20 mouse cellular contexts compared by ENCODE assay signal in the genomic region with DNA sequence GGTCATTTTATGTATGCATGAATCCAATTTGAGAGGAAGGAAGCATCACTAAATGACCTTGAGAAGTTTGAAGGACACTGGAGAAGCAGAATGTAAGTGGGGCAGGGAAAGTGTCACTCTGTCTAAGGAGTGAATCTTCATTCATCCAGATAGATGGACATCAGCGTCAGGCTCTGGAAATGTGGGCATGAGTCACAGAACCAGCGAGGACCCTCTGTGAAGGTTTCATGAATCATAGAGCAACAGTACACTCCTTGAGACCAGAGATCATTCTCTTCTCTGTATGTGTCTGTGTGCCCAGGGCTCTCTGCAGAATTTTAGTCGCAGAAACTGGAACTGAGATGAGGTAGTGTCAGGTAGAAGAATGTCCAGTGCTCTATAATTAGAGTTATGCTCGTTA.
"Had no signal": no experiment of that assay in that cellular context is flagged by ENCODE, and none has a peak within 500 bp of the region (broad histone marks: within the 10 kb centered on the region; RNA-seq: fewer than 3 reads in every experiment).

No protein-coding gene starts in this region.

- DNase-seq: kidney, adult 9 months; kidney, postnatal 14 days; kidney, postnatal 4 days; left cerebral cortex, postnatal 4 days; liver, postnatal 0 days; lung, embryonic 14.5 days; right cerebral cortex, adult 18-20 months; right cerebral cortex, postnatal 14 days; right cerebral cortex, postnatal 4 days; spleen, adult 18-20 months; thymus, postnatal 25 days had no signal

- H3K4me3 ChIP-seq: limb, embryonic 12.5 days; limb, embryonic 15.5 days; midbrain, embryonic 12.5 days; midbrain, embryonic 15.5 days; neural tube, embryonic 12.5 days; neural tube, embryonic 15.5 days; stomach, embryonic 15.5 days had no signal

- H3K27ac ChIP-seq: limb, embryonic 12.5 days; limb, embryonic 15.5 days; liver, embryonic 14.5 days; macrophage; midbrain, embryonic 12.5 days; midbrain, embryonic 15.5 days; neural tube, embryonic 12.5 days; neural tube, embryonic 15.5 days; stomach, embryonic 15.5 days had no signal
